Mouse (Mus musculus) midbrain, embryonic 13.5 days (tissue): ENCODE data around the gene Lingo1. TPM values are rescaled to one million over a fixed set of nuclear protein-coding genes. Genes with fewer than 3 reads are reported as not detected.

Experiments used
- ATAC-seq: fragments of 200-750 bp; cut with Nextera tagmentation; 2 replicates; pipeline ENCODE4 v1.8.0; 2017; ENCODE audit warnings: mild to moderate bottlenecking, moderate TSS enrichment, moderate library complexity
- H3K27ac ChIP-seq: fragments of 300-500 bp; sonication (generic); 2 replicates; pipeline ENCODE4 v1.5.1; 2015; ENCODE audit warnings: inconsistent platforms, mild to moderate bottlenecking, moderate library complexity
- H3K27me3 ChIP-seq: fragments of 300-500 bp; sonication (generic); 2 replicates; pipeline ENCODE4 v1.6.1; 2015; ENCODE audit warnings: mild to moderate bottlenecking, inconsistent platforms
- H3K36me3 ChIP-seq: fragments of 300-500 bp; sonication (generic); 2 replicates; pipeline ENCODE4 v1.6.1; 2015; ENCODE audit warnings: mild to moderate bottlenecking, inconsistent platforms
- H3K4me1 ChIP-seq: fragments of 300-500 bp; sonication (generic); replicated peaks from 2 replicates; pipeline ENCODE4 v1.6.1; 2015; ENCODE audit warnings: inconsistent platforms
- H3K4me2 ChIP-seq: fragments of 300-500 bp; sonication (generic); replicated peaks from 2 replicates; pipeline ENCODE4 v1.6.1; 2015; ENCODE audit warnings: moderate library complexity, mild to moderate bottlenecking, inconsistent platforms
- H3K4me3 ChIP-seq: fragments of 300-500 bp; sonication (generic); replicated peaks from 2 replicates; pipeline ENCODE4 v1.5.1; 2015; ENCODE audit warnings: mild to moderate bottlenecking, inconsistent platforms
- H3K9ac ChIP-seq: fragments of 300-500 bp; sonication (generic); replicated peaks from 2 replicates; pipeline ENCODE4 v1.6.1; 2015; ENCODE audit warnings: mild to moderate bottlenecking, inconsistent platforms
- H3K9me3 ChIP-seq: fragments of 300-500 bp; sonication (generic); 2 replicates; pipeline ENCODE4 v1.6.1; 2016; ENCODE audit warnings: mild to moderate bottlenecking, inconsistent platforms
- WGBS: fragments of 180-500 bp; shearing (Covaris S2); methylation state at CpG from one replicate; pipeline ENCODE4 v1.1.7; 2015; 5-methylcytosine and 5-hydroxymethylcytosine counted together
- polyA plus RNA-seq: library from polyadenylated mRNA; unstranded; fragments of >200 nt; fragmentation: Nextera tagmentation; extraction: Ambion mirVana; gene quantifications from 2 replicates; pipeline ENCODE4 v1.2.1, GENCODE M21; 2015

Lingo1 gene
- polyA plus RNA-seq, 1 experiment from 2014 or later: 39.0 TPM

- peak overlapping the region; percentile 0; the same call in 1 of the 2 replicates for H3K27ac ChIP-seq
- peaks cover 40% of the 10 kb centered on the region for H3K4me1 ChIP-seq
- ATAC-seq: peak; percentile 82
- H3K4me3 ChIP-seq: no peak overlapping the region
- no peaks in the 10 kb centered on the region for H3K27me3 ChIP-seq
- no peak overlapping the region for H3K4me2 ChIP-seq
- H3K36me3 ChIP-seq: no peaks in the 10 kb centered on the region
- peak overlapping the region; percentile 39; the same call in 1 of the 2 replicates for H3K9ac ChIP-seq
- 66% methylated on average over 14 of the region's 14 CpGs for WGBS
- no peaks in the 10 kb centered on the region for H3K9me3 ChIP-seq
Observed at GRCm38 (mm10) chr9:56686339-56687144, 109.7 kb downstream of the Lingo1 start.

- no peaks in the 10 kb centered on the region for H3K36me3 ChIP-seq
- peak; percentile 54; the same call in 1 of the 2 replicates for ATAC-seq
- H3K4me2 ChIP-seq: no peak overlapping the region
- peaks cover 35% of the 10 kb centered on the region for H3K4me1 ChIP-seq
- no peak overlapping the region for H3K4me3 ChIP-seq
- no peak overlapping the region for H3K27ac ChIP-seq
- no peaks in the 10 kb centered on the region for H3K27me3 ChIP-seq
- H3K9me3 ChIP-seq: no peaks in the 10 kb centered on the region
- H3K9ac ChIP-seq: no peak overlapping the region
- 33% methylated on average over 4 of the region's 4 CpGs for WGBS
Observed at GRCm38 (mm10) chr9:56682826-56683225, 113.4 kb downstream of the Lingo1 start.

GRCm38 (mm10) chr9:56681950-56682349, 114.3 kb downstream of the Lingo1 start:
- H3K36me3 ChIP-seq: no peaks in the 10 kb centered on the region
- 85% methylated on average over 7 of the region's 7 CpGs for WGBS
- peaks cover 27% of the 10 kb centered on the region for H3K4me1 ChIP-seq
- H3K27me3 ChIP-seq: no peaks in the 10 kb centered on the region
- no peaks in the 10 kb centered on the region for H3K9me3 ChIP-seq
- H3K27ac ChIP-seq: no peak overlapping the region
- no peak overlapping the region for H3K4me3 ChIP-seq
- no peak overlapping the region for H3K9ac ChIP-seq
- H3K4me2 ChIP-seq: no peak overlapping the region
- no peak for ATAC-seq

GRCm38 (mm10) chr9:56678929-56679681, 117.2 kb downstream of the Lingo1 start:
- 91% methylated on average over 22 of the region's 22 CpGs for WGBS
- no peak overlapping the region for H3K4me3 ChIP-seq
- H3K36me3 ChIP-seq: no peaks in the 10 kb centered on the region
- no peak overlapping the region for H3K9ac ChIP-seq
- no peak overlapping the region for H3K4me2 ChIP-seq
- no peak for ATAC-seq
- H3K9me3 ChIP-seq: no peaks in the 10 kb centered on the region
- H3K27me3 ChIP-seq: no peaks in the 10 kb centered on the region
- H3K4me1 ChIP-seq: peaks cover 18% of the 10 kb centered on the region
- no peak overlapping the region for H3K27ac ChIP-seq

GRCm38 (mm10) chr9:56675696-56676095, 120.6 kb downstream of the Lingo1 start:
- Histone ChIP-seq H3K27me3 (no peaks in the 10 kb centered on the region), H3K9me3 (no peaks in the 10 kb centered on the region), H3K4me1 (no peaks in the 10 kb centered on the region), H3K4me2 (no peak overlapping the region), H3K27ac (no peak overlapping the region), H3K36me3 (no peaks in the 10 kb centered on the region), H3K4me3 (no peak overlapping the region), H3K9ac (no peak overlapping the region)
- ATAC-seq: no peak
- 90% methylated on average over 7 of the region's 7 CpGs for WGBS

- Histone ChIP-seq H3K4me1 (peaks cover 14% of the 10 kb centered on the region), H3K27me3 (no peaks in the 10 kb centered on the region), H3K9ac (no peak overlapping the region), H3K9me3 (no peaks in the 10 kb centered on the region), H3K27ac (no peak overlapping the region), H3K36me3 (no peaks in the 10 kb centered on the region), H3K4me3 (no peak overlapping the region), H3K4me2 (no peak overlapping the region)
- ATAC-seq: no peak
- 52% methylated on average over 11 of the region's 11 CpGs for WGBS
Observed at GRCm38 (mm10) chr9:56669605-56670221, 126.6 kb downstream of the Lingo1 start.

- ATAC-seq: no peak
- H3K4me3 ChIP-seq: no peak overlapping the region
- H3K4me2 ChIP-seq: no peak overlapping the region
- 71% methylated on average over 5 of the region's 5 CpGs for WGBS
- 0 out of 2 replicates have a peak, but pooled peaks cover 7% of the 10 kb centered on the region for H3K27me3 ChIP-seq
- H3K9me3 ChIP-seq: no peaks in the 10 kb centered on the region
- no peaks in the 10 kb centered on the region for H3K36me3 ChIP-seq
- H3K4me1 ChIP-seq: peaks cover 7% of the 10 kb centered on the region; the same call in 1 of the 2 replicates
- H3K9ac ChIP-seq: no peak overlapping the region
- no peak overlapping the region for H3K27ac ChIP-seq
Observed at GRCm38 (mm10) chr9:56664136-56664535, 132.1 kb downstream of the Lingo1 start.

GRCm38 (mm10) chr9:56662946-56663345, 133.3 kb downstream of the Lingo1 start:
- peaks cover 8% of the 10 kb centered on the region; the same call in 1 of the 2 replicates for H3K4me1 ChIP-seq
- no peak overlapping the region for H3K4me3 ChIP-seq
- no peaks in the 10 kb centered on the region for H3K9me3 ChIP-seq
- no peak overlapping the region for H3K9ac ChIP-seq
- H3K27me3 ChIP-seq: 0 out of 2 replicates have a peak, but pooled peaks cover 10% of the 10 kb centered on the region
- no peak overlapping the region for H3K4me2 ChIP-seq
- ATAC-seq: peak; percentile 19; the same call in 1 of the 2 replicates
- 72% methylated on average over 7 of the region's 7 CpGs for WGBS
- no peak overlapping the region for H3K27ac ChIP-seq
- H3K36me3 ChIP-seq: no peaks in the 10 kb centered on the region

GRCm38 (mm10) chr9:56662405-56662804, 133.9 kb downstream of the Lingo1 start:
- H3K27me3 ChIP-seq: 0 out of 2 replicates have a peak, but pooled peaks cover 10% of the 10 kb centered on the region
- WGBS: 73% methylated on average over 3 of the region's 3 CpGs
- no peak overlapping the region for H3K27ac ChIP-seq
- no peak overlapping the region for H3K9ac ChIP-seq
- H3K4me3 ChIP-seq: no peak overlapping the region
- 0 out of 2 replicates have a peak, but pooled peaks have one; percentile 5 for ATAC-seq
- H3K36me3 ChIP-seq: no peaks in the 10 kb centered on the region
- H3K4me1 ChIP-seq: peaks cover 10% of the 10 kb centered on the region
- H3K9me3 ChIP-seq: no peaks in the 10 kb centered on the region
- H3K4me2 ChIP-seq: no peak overlapping the region

- Histone ChIP-seq H3K4me2 (no peak overlapping the region), H3K27me3 (0 out of 2 replicates have a peak, but pooled peaks cover 10% of the 10 kb centered on the region), H3K4me1 (peaks cover 17% of the 10 kb centered on the region), H3K9ac (no peak overlapping the region), H3K36me3 (no peaks in the 10 kb centered on the region), H3K9me3 (no peaks in the 10 kb centered on the region), H3K27ac (no peak overlapping the region), H3K4me3 (no peak overlapping the region)
- ATAC-seq: no peak
- 82% methylated on average over 3 of the region's 3 CpGs for WGBS
Observed at GRCm38 (mm10) chr9:56661217-56661840, 134.9 kb downstream of the Lingo1 start.

GRCm38 (mm10) chr9:56658580-56658979, 137.7 kb downstream of the Lingo1 start:
- H3K27me3 ChIP-seq: 0 out of 2 replicates have a peak, but pooled peaks cover 10% of the 10 kb centered on the region
- 87% methylated on average over 4 of the region's 4 CpGs for WGBS
- H3K36me3 ChIP-seq: no peaks in the 10 kb centered on the region
- H3K4me1 ChIP-seq: peaks cover 27% of the 10 kb centered on the region
- no peak overlapping the region for H3K9ac ChIP-seq
- H3K4me3 ChIP-seq: no peak overlapping the region
- H3K27ac ChIP-seq: no peak overlapping the region
- no peak overlapping the region for H3K4me2 ChIP-seq
- H3K9me3 ChIP-seq: no peaks in the 10 kb centered on the region
- ATAC-seq: no peak
